Mouse (Mus musculus) embryonic facial prominence, embryonic 15.5 days (tissue): Measurements from ENCODE around the gene Aatk. TPM values are rescaled to one million over a fixed set of nuclear protein-coding genes. Genes with fewer than 3 reads are reported as not detected.

Experiments
- ATAC-seq: fragments of 200-750 bp; cut with Nextera tagmentation; 2 replicates; pipeline ENCODE4 v1.8.0; 2017; ENCODE audit warnings: low read depth, moderate TSS enrichment; ENCODE audit not compliant: insufficient number of reproducible peaks, low FRiP score, low TSS enrichment
- H3K27ac ChIP-seq: fragments of 300-500 bp; sonication (generic); replicated peaks from 2 replicates; pipeline ENCODE4 v1.5.1; 2015; ENCODE audit warnings: mild to moderate bottlenecking, inconsistent platforms
- H3K27me3 ChIP-seq: fragments of 300-500 bp; sonication (generic); 2 replicates; pipeline ENCODE4 v1.6.1; 2015; ENCODE audit warnings: inconsistent platforms
- H3K36me3 ChIP-seq: fragments of 300-500 bp; sonication (generic); 2 replicates; pipeline ENCODE4 v1.6.1; 2015; ENCODE audit warnings: mild to moderate bottlenecking, inconsistent platforms
- H3K4me1 ChIP-seq: fragments of 300-500 bp; sonication (generic); 2 replicates; pipeline ENCODE4 v1.6.1; 2015; ENCODE audit warnings: inconsistent platforms
- H3K4me2 ChIP-seq: fragments of 300-500 bp; sonication (generic); replicated peaks from 2 replicates; pipeline ENCODE4 v1.6.1; 2015; ENCODE audit warnings: mild to moderate bottlenecking, inconsistent platforms
- H3K4me3 ChIP-seq: fragments of 300-500 bp; sonication (generic); replicated peaks from 2 replicates; pipeline ENCODE4 v1.5.1; 2015; ENCODE audit warnings: mild to moderate bottlenecking, inconsistent platforms
- H3K9ac ChIP-seq: fragments of 300-500 bp; sonication (generic); 2 replicates; pipeline ENCODE4 v1.6.1; 2015; ENCODE audit warnings: inconsistent platforms
- H3K9me3 ChIP-seq: fragments of 300-500 bp; sonication (generic); replicated peaks from 2 replicates; pipeline ENCODE4 v1.6.1; 2016; ENCODE audit warnings: inconsistent platforms
- WGBS: fragments of 180-500 bp; shearing (Covaris S2); methylation state at CpG from one replicate; pipeline ENCODE4 v1.1.7; 2015; 5-methylcytosine and 5-hydroxymethylcytosine counted together
- polyA plus RNA-seq: library from polyadenylated mRNA; unstranded; fragments of >200 nt; fragmentation: Nextera tagmentation; extraction: Ambion mirVana; gene quantifications from 2 replicates; pipeline ENCODE4 v1.2.1, GENCODE M21; 2015

The Aatk gene
- polyA plus RNA-seq, 1 experiment from 2014 or later, result 7.8 TPM

GRCm38 (mm10) chr11:120034762-120035161, 12.2 kb downstream of the Aatk start:
- no peaks in the 10 kb centered on the region for H3K9me3 ChIP-seq
- H3K27ac ChIP-seq, result no peak overlapping the region
- WGBS, result 49% methylated on average over 5 of the region's 5 CpGs
- H3K27me3 ChIP-seq, result no peaks in the 10 kb centered on the region
- H3K4me3 ChIP-seq, result no peak overlapping the region
- no peak for ATAC-seq
- no peaks in the 10 kb centered on the region for H3K36me3 ChIP-seq
- no peak overlapping the region for H3K9ac ChIP-seq
- H3K4me2 ChIP-seq, result no peak overlapping the region
- peaks cover 23% of the 10 kb centered on the region for H3K4me1 ChIP-seq

GRCm38 (mm10) chr11:120034306-120034705, 12.7 kb downstream of the Aatk start:
- peaks cover 19% of the 10 kb centered on the region for H3K4me1 ChIP-seq
- 37% methylated on average over 3 of the region's 3 CpGs for WGBS
- no peak overlapping the region for H3K4me2 ChIP-seq
- no peak for ATAC-seq
- no peak overlapping the region for H3K9ac ChIP-seq
- H3K4me3 ChIP-seq, result no peak overlapping the region
- H3K27ac ChIP-seq, result peak overlapping the region; percentile 48; the same call in 1 of the 2 replicates
- H3K9me3 ChIP-seq, result no peaks in the 10 kb centered on the region
- no peaks in the 10 kb centered on the region for H3K36me3 ChIP-seq
- H3K27me3 ChIP-seq, result no peaks in the 10 kb centered on the region

- no peaks in the 10 kb centered on the region for H3K36me3 ChIP-seq
- H3K27ac ChIP-seq, result no peak overlapping the region
- no peaks in the 10 kb centered on the region for H3K9me3 ChIP-seq
- H3K4me3 ChIP-seq, result no peak overlapping the region
- no peak overlapping the region for H3K4me2 ChIP-seq
- 69% methylated on average over 3 of the region's 3 CpGs for WGBS
- no peak overlapping the region for H3K9ac ChIP-seq
- ATAC-seq, result no peak
- H3K27me3 ChIP-seq, result no peaks in the 10 kb centered on the region
- peaks cover 19% of the 10 kb centered on the region for H3K4me1 ChIP-seq
These were observed 13.5 kb downstream of the Aatk start for GRCm38 (mm10) chr11:120033473-120033872.

GRCm38 (mm10) chr11:120032052-120032451, 14.9 kb downstream of the Aatk start:
- no peaks in the 10 kb centered on the region for H3K27me3 ChIP-seq
- H3K4me1 ChIP-seq, result peaks cover 19% of the 10 kb centered on the region
- ATAC-seq, result no peak
- no peaks in the 10 kb centered on the region for H3K36me3 ChIP-seq
- H3K4me3 ChIP-seq, result no peak overlapping the region
- H3K4me2 ChIP-seq, result no peak overlapping the region
- WGBS, result 33% methylated on average over 8 of the region's 8 CpGs
- no peak overlapping the region for H3K27ac ChIP-seq
- H3K9ac ChIP-seq, result no peak overlapping the region
- H3K9me3 ChIP-seq, result no peaks in the 10 kb centered on the region

- no peaks in the 10 kb centered on the region for H3K27me3 ChIP-seq
- no peak overlapping the region for H3K4me3 ChIP-seq
- H3K27ac ChIP-seq, result no peak overlapping the region
- ATAC-seq, result no peak
- 29% methylated on average over 10 of the region's 10 CpGs for WGBS
- no peaks in the 10 kb centered on the region for H3K36me3 ChIP-seq
- no peak overlapping the region for H3K9ac ChIP-seq
- peaks cover 19% of the 10 kb centered on the region for H3K4me1 ChIP-seq
- H3K9me3 ChIP-seq, result no peaks in the 10 kb centered on the region
- no peak overlapping the region for H3K4me2 ChIP-seq
These were observed 16.6 kb downstream of the Aatk start for GRCm38 (mm10) chr11:120030145-120030901.

- no peak overlapping the region for H3K9ac ChIP-seq
- no peak overlapping the region for H3K27ac ChIP-seq
- H3K4me2 ChIP-seq, result no peak overlapping the region
- H3K4me1 ChIP-seq, result peaks cover 16% of the 10 kb centered on the region
- no peaks in the 10 kb centered on the region for H3K27me3 ChIP-seq
- no peak overlapping the region for H3K4me3 ChIP-seq
- H3K9me3 ChIP-seq, result no peaks in the 10 kb centered on the region
- 37% methylated on average over 9 of the region's 9 CpGs for WGBS
- H3K36me3 ChIP-seq, result no peaks in the 10 kb centered on the region
- no peak for ATAC-seq
These were observed 17.4 kb downstream of the Aatk start for GRCm38 (mm10) chr11:120029431-120030144.

GRCm38 (mm10) chr11:120028319-120029092, 18.5 kb downstream of the Aatk start:
- no peak for ATAC-seq
- H3K27ac ChIP-seq, result no peak overlapping the region
- H3K9ac ChIP-seq, result no peak overlapping the region
- H3K4me3 ChIP-seq, result no peak overlapping the region
- H3K9me3 ChIP-seq, result no peaks in the 10 kb centered on the region
- peaks cover 16% of the 10 kb centered on the region for H3K4me1 ChIP-seq
- no peak overlapping the region for H3K4me2 ChIP-seq
- no peaks in the 10 kb centered on the region for H3K27me3 ChIP-seq
- 77% methylated on average over 18 of the region's 18 CpGs for WGBS
- H3K36me3 ChIP-seq, result no peaks in the 10 kb centered on the region

- WGBS, result 76% methylated on average over 3 of the region's 3 CpGs
These were observed 20.0 kb downstream of the Aatk start for GRCm38 (mm10) chr11:120026941-120027340.

GRCm38 (mm10) chr11:120022841-120023240, 24.1 kb downstream of the Aatk start:
- H3K4me1 ChIP-seq, result no peaks in the 10 kb centered on the region
- 59% methylated on average over 12 of the region's 12 CpGs for WGBS
- no peaks in the 10 kb centered on the region for H3K36me3 ChIP-seq
- H3K27ac ChIP-seq, result no peak overlapping the region
- H3K9ac ChIP-seq, result no peak overlapping the region
- no peak overlapping the region for H3K4me2 ChIP-seq
- no peaks in the 10 kb centered on the region for H3K9me3 ChIP-seq
- H3K27me3 ChIP-seq, result no peaks in the 10 kb centered on the region
- ATAC-seq, result no peak; the same call in 1 of the 2 replicates
- no peak overlapping the region for H3K4me3 ChIP-seq

More at GRCm38 (mm10) chr11:120026941-120027340, 20.0 kb downstream of the Aatk start:
- H3K4me1 ChIP-seq, result peaks cover 10% of the 10 kb centered on the region
- no peaks in the 10 kb centered on the region for H3K36me3 ChIP-seq
- no peaks in the 10 kb centered on the region for H3K9me3 ChIP-seq
- no peak overlapping the region for H3K4me3 ChIP-seq
- no peaks in the 10 kb centered on the region for H3K27me3 ChIP-seq
- H3K9ac ChIP-seq, result no peak overlapping the region
- no peak overlapping the region for H3K27ac ChIP-seq
- H3K4me2 ChIP-seq, result no peak overlapping the region
- no peak for ATAC-seq

GRCm38 (mm10) chr11:120022216-120022615, 24.8 kb downstream of the Aatk start:
- no peak for ATAC-seq
- no peaks in the 10 kb centered on the region for H3K27me3 ChIP-seq
- WGBS, result 39% methylated on average over 8 of the region's 8 CpGs
- H3K4me3 ChIP-seq, result no peak overlapping the region
- no peaks in the 10 kb centered on the region for H3K9me3 ChIP-seq
- H3K9ac ChIP-seq, result no peak overlapping the region
- no peak overlapping the region for H3K27ac ChIP-seq
- H3K36me3 ChIP-seq, result no peaks in the 10 kb centered on the region
- no peak overlapping the region for H3K4me2 ChIP-seq
- no peaks in the 10 kb centered on the region for H3K4me1 ChIP-seq

- ATAC-seq, result no peak
- no peak overlapping the region for H3K27ac ChIP-seq
- no peaks in the 10 kb centered on the region for H3K27me3 ChIP-seq
- whole genome bisulfite sequencing, result 90% methylated on average over 16 of the region's 16 CpGs
- no peaks in the 10 kb centered on the region for H3K9me3 ChIP-seq
- H3K4me2 ChIP-seq, result no peak overlapping the region
- H3K36me3 ChIP-seq, result no peaks in the 10 kb centered on the region
- no peaks in the 10 kb centered on the region for H3K4me1 ChIP-seq
- no peak overlapping the region for H3K4me3 ChIP-seq
- H3K9ac ChIP-seq, result no peak overlapping the region
These were observed 25.6 kb downstream of the Aatk start for GRCm38 (mm10) chr11:120021367-120021766.
